In the genomic region with DNA sequence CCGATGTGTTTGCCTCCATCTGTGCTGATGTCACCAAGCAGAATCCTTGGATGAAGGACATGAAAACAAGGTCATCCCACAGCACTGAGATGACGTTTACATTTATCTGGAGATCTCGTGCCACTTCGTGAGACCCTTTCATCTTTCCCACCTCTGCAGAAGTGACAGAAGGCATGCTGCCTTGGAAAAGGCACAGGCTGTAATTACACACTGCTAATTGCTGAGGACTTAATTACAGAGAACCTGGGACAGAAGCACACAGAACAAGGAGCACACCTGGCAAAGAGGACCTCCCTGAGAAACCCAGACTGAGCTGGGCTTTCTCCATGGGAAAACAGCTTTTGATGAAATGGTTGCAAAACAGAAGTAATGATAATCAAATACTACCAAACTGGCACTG, we compare ENCODE assay signal across 22 mouse cellular contexts. TPM values are rescaled to one million over a fixed set of nuclear protein-coding genes. Genes with fewer than 3 reads are reported as not detected.
A peak's percentile ranks its signal among the peaks of the same experiment; 100 is the strongest.
DNase-seq lines count a peak whose midpoint lies in the region; ATAC-seq and TF ChIP-seq lines count a peak whose summit lies in the region.
"Had no signal": no experiment of that assay in that cellular context is flagged by ENCODE, and none has a peak within 500 bp of the region (broad histone marks: within the 10 kb centered on the region; RNA-seq: fewer than 3 reads in every experiment).

No protein-coding gene starts in this region.

- WGBS in forebrain, embryonic 13.5 days, result 52% methylated on average over 4 of the region's 4 CpGs
- 31% methylated on average over 4 of the region's 4 CpGs for WGBS in forebrain, postnatal 0 days
- 40% methylated on average over 4 of the region's 4 CpGs for whole genome bisulfite sequencing in forebrain, embryonic 14.5 days

- no peaks in the 10 kb centered on the region for H3K9me3 ChIP-seq in forebrain, embryonic 13.5 days (replicated peaks)
- no peaks in the 10 kb centered on the region for H3K9me3 ChIP-seq in forebrain, postnatal 0 days (ENCODE audit: low read length)
- no peaks in the 10 kb centered on the region for H3K9me3 ChIP-seq in forebrain, embryonic 14.5 days (replicated peaks; ENCODE audit: control insufficient read depth, low read length)
- H3K9me3 ChIP-seq: embryonic facial prominence, embryonic 13.5 days; heart, embryonic 15.5 days had no signal

- H3K4me3 ChIP-seq in forebrain, embryonic 13.5 days, result no peak overlapping the region
- no peak overlapping the region for H3K4me3 ChIP-seq in forebrain, postnatal 0 days (ENCODE audit: low read depth, low read length)
- no peak overlapping the region for H3K4me3 ChIP-seq in forebrain, embryonic 14.5 days (ENCODE audit: low read depth, low read length)
- H3K4me3 ChIP-seq in layer of hippocampus, adult 2 months, result no peak overlapping the region
- H3K4me3 ChIP-seq: embryonic facial prominence, embryonic 13.5 days; heart, adult 2 months; heart, embryonic 15.5 days had no signal

- no peaks in the 10 kb centered on the region for H3K27me3 ChIP-seq in forebrain, embryonic 13.5 days
- no peaks in the 10 kb centered on the region for H3K27me3 ChIP-seq in forebrain, postnatal 0 days (ENCODE audit: insufficient read depth, low read length)
- no peaks in the 10 kb centered on the region for H3K27me3 ChIP-seq in forebrain, embryonic 14.5 days (replicated peaks; ENCODE audit: control insufficient read depth, insufficient read depth, low read length)
- H3K27me3 ChIP-seq: CH12.LX; embryonic facial prominence, embryonic 13.5 days; heart, embryonic 15.5 days; Patski had no signal

- H3K27ac ChIP-seq in forebrain, embryonic 13.5 days, result 0 out of 2 replicates have a peak overlapping the region, but pooled peaks have one; percentile 12
- H3K27ac ChIP-seq in forebrain, postnatal 0 days (ENCODE audit: low read depth, low read length), result no peak overlapping the region
- H3K27ac ChIP-seq in forebrain, embryonic 14.5 days (ENCODE audit: low read depth, low read length), result no peak overlapping the region
- no peak overlapping the region for H3K27ac ChIP-seq in layer of hippocampus, adult 2 months
- H3K27ac ChIP-seq: heart, adult 2 months; heart, embryonic 15.5 days; hindbrain, embryonic 14.5 days had no signal

- H3K4me2 ChIP-seq in forebrain, embryonic 13.5 days, result no peak overlapping the region
- H3K4me2 ChIP-seq in forebrain, postnatal 0 days (ENCODE audit: low read depth), result no peak overlapping the region
- H3K4me2 ChIP-seq in forebrain, embryonic 14.5 days (ENCODE audit: low read length), result no peak overlapping the region
- H3K4me2 ChIP-seq: embryonic facial prominence, embryonic 13.5 days; heart, embryonic 11.5 days; heart, embryonic 15.5 days; hindbrain, embryonic 14.5 days had no signal

- peaks cover 23% of the 10 kb centered on the region for H3K36me3 ChIP-seq in forebrain, embryonic 13.5 days (ENCODE audit: poor library complexity, severe bottlenecking)
- H3K36me3 ChIP-seq in forebrain, postnatal 0 days (ENCODE audit: insufficient read depth), result no peaks in the 10 kb centered on the region
- H3K36me3 ChIP-seq in forebrain, embryonic 14.5 days (ENCODE audit: control insufficient read depth, insufficient read depth, low read length), result peaks cover 3% of the 10 kb centered on the region; the same call in 1 of the 2 replicates
- H3K36me3 ChIP-seq: heart, embryonic 15.5 days had no signal

- TF ChIP-seq CTCF in forebrain, postnatal 0 days (IDR thresholded peaks at IDR 0.05; ENCODE audit: low read depth), result no peak
- TF ChIP-seq CTCF in layer of hippocampus, adult 2 months (conservative IDR thresholded peaks at IDR 0.05), result no peak

- DNase-seq in adrenal gland, postnatal 14 days, result peak; percentile 20
- no peak for DNase-seq in adrenal gland, postnatal 4 days (ENCODE audit: low spot score in 2 of 2)
- DNase-seq in forebrain, postnatal 0 days, result no peak
- DNase-seq in forebrain, embryonic 14.5 days (ENCODE audit: low spot score), result no peak
- no peak for DNase-seq in layer of hippocampus, adult 2 months (ENCODE audit: low spot score in 2 of 2)
- DNase-seq: adrenal gland, adult 8-10 months; cerebellum, adult 11-12 months; cerebellum, adult 9-10 months; cerebellum, postnatal 25 days; gastrocnemius, postnatal 14 days; heart, adult 2 months; heart, postnatal 14 days; kidney, adult 8-10 months had no signal

- peaks cover 53% of the 10 kb centered on the region for H3K4me1 ChIP-seq in forebrain, embryonic 13.5 days
- H3K4me1 ChIP-seq in forebrain, postnatal 0 days (ENCODE audit: insufficient read depth), result peaks cover 15% of the 10 kb centered on the region
- H3K4me1 ChIP-seq in forebrain, embryonic 14.5 days (ENCODE audit: control insufficient read depth, insufficient read depth, low read length), result peaks cover 15% of the 10 kb centered on the region

- ATAC-seq in forebrain, embryonic 13.5 days, result peak; percentile 30; the same call in 1 of the 2 replicates
- ATAC-seq in forebrain, postnatal 0 days, result no peak
- ATAC-seq in forebrain, embryonic 14.5 days, result peak; percentile 18; the same call in 1 of the 2 replicates
- ATAC-seq: activated CD4-positive, CD25-positive, alpha-beta regulatory T cell, adult 4 months; intestine, postnatal 0 days; Patski had no signal

- H3K9ac ChIP-seq in forebrain, embryonic 13.5 days, result no peak overlapping the region
- no peak overlapping the region for H3K9ac ChIP-seq in forebrain, postnatal 0 days
- H3K9ac ChIP-seq in forebrain, embryonic 14.5 days (ENCODE audit: low read length), result no peak overlapping the region
- H3K9ac ChIP-seq: embryonic facial prominence, embryonic 13.5 days; heart, embryonic 15.5 days; hindbrain, embryonic 14.5 days had no signal

RNA-seq across cellular contexts. Expression of gene Rai14, which starts 21.8 kb away (rescaled TPM):
- 22.8 and 23.1 TPM in 2 replicates for total RNA-seq in adrenal gland, postnatal 14 days (2021)
- total RNA-seq in adrenal gland, postnatal 4 days (2021), result 10 to 100 TPM; 35.1 to 40.6 TPM
- polyA plus RNA-seq in forebrain, embryonic 13.5 days (2015; fragmentation: Nextera tagmentation; extraction: Ambion mirVana), result 37.9 and 43.7 TPM in 2 replicates
- 11.7 and 12.7 TPM in 2 replicates for total RNA-seq in forebrain, postnatal 0 days (2014; rRNA removed)
- 5.2 and 5.5 TPM in 2 replicates for polyA plus RNA-seq in forebrain, postnatal 0 days (2015; fragmentation: Nextera tagmentation; extraction: Ambion mirVana)
- 28.6 and 28.7 TPM in 2 replicates for polyA plus RNA-seq in forebrain, embryonic 14.5 days (2014; fragmentation: Nextera tagmentation; extraction: Ambion mirVana)
- 1 to 10 TPM; 4.1 to 4.4 TPM for total RNA-seq in layer of hippocampus, adult 2 months (2021)
